Mouse (Mus musculus) G1E (cell line): Measurements from ENCODE around the gene Sypl2.

Experiments
- CTCF ChIP-seq: IDR thresholded peaks from 2 replicates; pipeline ENCODE4 v1.5.1; 2012; ENCODE audit warnings: low read depth, low read length, inconsistent platforms, mixed read lengths
- GATA1 ChIP-seq: IDR thresholded peaks from 2 replicates; pipeline ENCODE4 v1.6.1; 2012; ENCODE audit warnings: borderline replicate concordance, low read length, inconsistent platforms, mixed read lengths
- GATA2 ChIP-seq: IDR thresholded peaks from 2 replicates; pipeline ENCODE4 v1.6.1; 2012; ENCODE audit warnings: low read depth, low read length, inconsistent platforms, borderline replicate concordance
- POLR2AphosphoS5 ChIP-seq: IDR thresholded peaks from 2 replicates; pipeline ENCODE4 v1.6.1; 2012; ENCODE audit warnings: low read depth, low read length, inconsistent platforms; ENCODE audit not compliant: insufficient replicate concordance
- TAL1 ChIP-seq: conservative IDR thresholded peaks from 2 replicates; pipeline ENCODE4 v1.6.1; 2012; ENCODE audit warnings: low read depth, low read length, inconsistent platforms, mixed read lengths

DNA sequence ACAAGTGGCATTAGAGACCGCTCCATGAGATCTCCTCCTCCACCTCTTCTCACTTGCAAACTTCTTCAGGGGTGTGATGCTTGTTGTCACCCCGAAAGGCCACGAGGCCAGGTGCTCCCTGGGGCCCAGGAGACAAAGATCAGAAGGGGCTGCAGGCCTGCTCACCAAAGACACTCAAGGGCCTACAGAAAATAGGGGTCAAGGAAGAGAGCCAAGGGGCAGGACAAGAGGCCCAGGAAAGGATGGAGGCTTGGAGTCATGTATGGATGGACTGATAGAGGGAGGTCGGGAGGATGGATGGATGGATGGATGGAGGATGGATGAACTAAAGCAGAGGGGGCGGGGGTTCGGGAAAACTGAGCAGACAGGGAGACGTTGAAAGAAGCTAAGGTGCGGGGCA is 16.9 kb downstream of the Sypl2 start:
- TF ChIP-seq CTCF (no peak), GATA1 (no peak), POLR2AphosphoS5 (no peak), TAL1 (no peak), GATA2 (no peak)
